Mouse (Mus musculus) macrophage (primary cell): ENCODE results near the gene Zfp993. TPM values are rescaled to one million over a fixed set of nuclear protein-coding genes. Genes with fewer than 3 reads are reported as not detected.
"Not testable (repeated sequence)": the region's sequence is repeated elsewhere in the genome, so short reads cannot be mapped to it uniquely, and the experiment has no call there.

Source experiments
- H3K27ac ChIP-seq: fragments of 350-480 bp; formaldehyde crosslinking; 2 replicates; pipeline ENCODE4 v1.9.0; 2021
- H3K36me3 ChIP-seq: fragments of 350-480 bp; formaldehyde crosslinking; 2 replicates; pipeline ENCODE4 v1.9.0; 2021; ENCODE audit errors: inconsistent target
- H3K4me3 ChIP-seq: fragments of 350-480 bp; formaldehyde crosslinking; 2 replicates; pipeline ENCODE4 v1.9.0; 2021; ENCODE audit errors: inconsistent target
- H3K79me2 ChIP-seq: fragments of 350-480 bp; formaldehyde crosslinking; 2 replicates; pipeline ENCODE4 v1.9.0; 2021; ENCODE audit errors: inconsistent target
- WGBS: methylation state at CpG from one replicate; pipeline ENCODE4 v1.1.7; 2026; ENCODE audit warnings: inconsistent platforms; ENCODE audit not compliant: missing documents; 5-methylcytosine and 5-hydroxymethylcytosine counted together
- polyA plus RNA-seq: library from polyadenylated mRNA; stranded (reverse); fragments of 250-400 nt; gene quantifications from 3 replicates; pipeline ENCODE4 v1.2.4, GENCODE M21; 2018; ENCODE audit warnings: inconsistent platforms
- total RNA-seq, 78 experiments: library from RNA; depleted of rRNA; stranded (reverse); fragments of 250-400 nt; gene quantifications; 1 replicate in 9 of 78; 2 replicates in 24 of 78; 3 replicates in 43 of 78; 4 replicates in 2 of 78; pipeline ENCODE4 v1.2.4; 2018; ENCODE audit warnings: inconsistent platforms in 56 of 78

The Zfp993 gene
- 100 to 1,000 TPM in 7 of 26 experiments, 10 to 100 TPM in 19; 20.9 to 116 (median 80.8) TPM for total RNA-seq (2018; cell fraction: chromatin; rRNA removed)
- 10 to 100 TPM; 16.0 to 58.0 (median 37.0) TPM for total RNA-seq (2018; cell fraction: cytosol; rRNA removed)
- 100 to 1,000 TPM in 4 of 26 experiments, 10 to 100 TPM in 22; 17.6 to 482 (median 60.6) TPM for total RNA-seq (2018; cell fraction: nucleus; rRNA removed)
- 13.8 to 119 TPM (median 16.0 TPM) in 3 replicates for polyA plus RNA-seq

GRCm38 (mm10) chr4:146610774-146611400 is at the start of gene Zfp993:
TSS of gene Zfp993 (plus strand) at chr4:146610961.
- no CpG with 5 or more reads among the region's 14 CpGs for WGBS
- H3K27ac ChIP-seq, H3K79me2 ChIP-seq, H3K4me3 ChIP-seq, H3K36me3 ChIP-seq: not testable (repeated sequence)

- H3K36me3 ChIP-seq, H3K79me2 ChIP-seq, H3K4me3 ChIP-seq, H3K27ac ChIP-seq: not testable (repeated sequence)
- WGBS = no CpG with 5 or more reads among the region's 111 CpGs
These were observed 30.6 kb upstream of the Zfp993 start for GRCm38 (mm10) chr4:146579905-146580873.

GRCm38 (mm10) chr4:146603578-146604399 is 7.0 kb upstream of the Zfp993 start:
- not testable (repeated sequence) for H3K4me3 ChIP-seq, H3K27ac ChIP-seq
- WGBS = no CpG with 5 or more reads among the region's 53 CpGs

GRCm38 (mm10) chr4:146644367-146644766 is 33.6 kb downstream of the Zfp993 start:
- no CpG with 5 or more reads among the region's 4 CpGs for WGBS
- not testable (repeated sequence) for H3K27ac ChIP-seq, H3K36me3 ChIP-seq, H3K79me2 ChIP-seq, H3K4me3 ChIP-seq

More at GRCm38 (mm10) chr4:146603578-146604399, 7.0 kb upstream of the Zfp993 start:
- not testable (repeated sequence) for H3K36me3 ChIP-seq, H3K79me2 ChIP-seq

- no CpG with 5 or more reads among the region's 2 CpGs for WGBS
- not testable (repeated sequence) for H3K79me2 ChIP-seq, H3K27ac ChIP-seq, H3K36me3 ChIP-seq, H3K4me3 ChIP-seq
These were observed 38.9 kb downstream of the Zfp993 start for GRCm38 (mm10) chr4:146649641-146650040.

GRCm38 (mm10) chr4:146650115-146650514 is 39.4 kb downstream of the Zfp993 start:
- H3K79me2 ChIP-seq, H3K4me3 ChIP-seq, H3K36me3 ChIP-seq, H3K27ac ChIP-seq: not testable (repeated sequence)
- WGBS = 100% methylated on average over 1 of the region's 4 CpGs

- H3K4me3 ChIP-seq, H3K36me3 ChIP-seq, H3K79me2 ChIP-seq, H3K27ac ChIP-seq: not testable (repeated sequence)
- WGBS = no CpG with 5 or more reads among the region's 5 CpGs
These were observed 39.9 kb downstream of the Zfp993 start for GRCm38 (mm10) chr4:146650639-146651038.

Other genes starting within 250 kb of the Zfp993 start
- 14.1 to 31.6 TPM (median 14.5 TPM) in 3 replicates for gene Zfp992, start 161.9 kb upstream of the Zfp993 start, polyA plus RNA-seq
- gene Zfp981, start 108.9 kb upstream of the Zfp993 start, polyA plus RNA-seq = 0.26 TPM in 1 of 3 replicates, not detected in the others